Mouse (Mus musculus) lung, postnatal 0 days (tissue): ENCODE results near the gene Hspb9. TPM values are rescaled to one million over a fixed set of nuclear protein-coding genes. Genes with fewer than 3 reads are reported as not detected.

ENCODE experiments used
- ATAC-seq: fragments of 200-750 bp; cut with Nextera tagmentation; 2 replicates; pipeline ENCODE4 v1.8.0; 2017; ENCODE audit warnings: moderate library complexity
- DNase-seq: peaks from one replicate; pipeline ENCODE4 v3.0.0-alpha.2; 2016; ENCODE audit warnings: low spot score
- H3K27ac ChIP-seq: fragments of 300-500 bp; sonication (generic); 2 replicates; pipeline ENCODE4 v1.5.1; 2014; ENCODE audit warnings: antibody characterized with exemption, mild to moderate bottlenecking, low read length, mixed read lengths
- H3K27me3 ChIP-seq: fragments of 300-500 bp; sonication (generic); replicated peaks from 2 replicates; pipeline ENCODE4 v1.6.1; 2014; ENCODE audit warnings: low read length, mixed read lengths; ENCODE audit not compliant: insufficient read depth
- H3K36me3 ChIP-seq: fragments of 300-500 bp; sonication (generic); 2 replicates; pipeline ENCODE4 v1.6.1; 2014; ENCODE audit warnings: low read length, mixed read lengths; ENCODE audit not compliant: insufficient read depth
- H3K4me1 ChIP-seq: fragments of 300-500 bp; sonication (generic); 2 replicates; pipeline ENCODE4 v1.6.1; 2014; ENCODE audit warnings: antibody characterized with exemption, low read depth, low read length, mixed read lengths; ENCODE audit not compliant: insufficient read depth
- H3K4me2 ChIP-seq: fragments of 300-500 bp; sonication (generic); replicated peaks from 2 replicates; pipeline ENCODE4 v1.6.1; 2014; ENCODE audit warnings: low read depth, mild to moderate bottlenecking, low read length, moderate library complexity, mixed read lengths
- H3K4me3 ChIP-seq: fragments of 300-500 bp; sonication (generic); 2 replicates; pipeline ENCODE4 v1.5.1; 2014; ENCODE audit warnings: low read depth, low read length
- H3K9ac ChIP-seq: fragments of 300-500 bp; sonication (generic); replicated peaks from 2 replicates; pipeline ENCODE4 v1.6.1; 2014; ENCODE audit warnings: low read depth, mild to moderate bottlenecking
- H3K9me3 ChIP-seq: fragments of 300-500 bp; sonication (generic); 2 replicates; pipeline ENCODE4 v1.6.1; 2016; ENCODE audit warnings: low read length, mixed read lengths
- CTCF ChIP-seq: IDR thresholded peaks from 2 replicates; pipeline ENCODE4 v1.5.1; 2016; ENCODE audit warnings: antibody characterized with exemption, mild to moderate bottlenecking
- EP300 ChIP-seq: IDR thresholded peaks from 2 replicates; pipeline ENCODE4 v1.6.1; 2016; ENCODE audit warnings: antibody characterized with exemption, mild to moderate bottlenecking, control low read depth
- WGBS: fragments of 180-500 bp; shearing (Covaris S2); extraction: QIAGEN DNeasy Blood & Tissue Kit; methylation state at CpG from one replicate; pipeline ENCODE4 v1.1.7; 2014; 5-methylcytosine and 5-hydroxymethylcytosine counted together
- polyA plus RNA-seq: library from polyadenylated mRNA; unstranded; fragments of >200 nt; fragmentation: Nextera tagmentation; extraction: Ambion mirVana; gene quantifications from 2 replicates; pipeline ENCODE4 v1.2.1, GENCODE M21; 2015

The Hspb9 gene
- 0.51 TPM in 1 of 2 replicates, not detected in the other for polyA plus RNA-seq

- Histone ChIP-seq H3K4me2 (peak within 1 kb of the TSS; percentile 62), H3K4me1 (peaks cover 16% of the 10 kb centered on the region; the same call in 1 of the 2 replicates), H3K36me3 (peaks cover 38% of the 10 kb centered on the region), H3K27me3 (no peaks in the 10 kb centered on the region), H3K9me3 (no peaks in the 10 kb centered on the region), H3K27ac (peak within 1 kb of the TSS; percentile 62), H3K4me3 (peak within 1 kb of the TSS; percentile 20), H3K9ac (no peak within 1 kb of the TSS)
- WGBS = 6% methylated on average over 38 of the region's 38 CpGs
- TF ChIP-seq EP300 = no peak
- DNase-seq = peak; percentile 64
- peak; percentile 47 for ATAC-seq
Measured at GRCm38 (mm10) chr11:100713735-100714533, at the start of gene Hspb9. TSS of gene Hspb9 (plus strand) at chr11:100713850.

- H3K4me1 ChIP-seq = no peaks in the 10 kb centered on the region
- 70% methylated on average over 1 of the region's 1 CpGs for WGBS
Measured at GRCm38 (mm10) chr11:100671049-100671448, 42.6 kb upstream of the Hspb9 start.

GRCm38 (mm10) chr11:100671956-100672355, 41.7 kb upstream of the Hspb9 start:
- no peak overlapping the region for H3K9ac ChIP-seq
- no peak overlapping the region for H3K27ac ChIP-seq
- WGBS = 44% methylated on average over 2 of the region's 2 CpGs
- no peaks in the 10 kb centered on the region for H3K36me3 ChIP-seq
- DNase-seq (no peak), ATAC-seq (no peak)
- H3K27me3 ChIP-seq = no peaks in the 10 kb centered on the region
- H3K4me1 ChIP-seq = no peaks in the 10 kb centered on the region
- TF ChIP-seq EP300 (no peak), CTCF (no peak)
- no peak overlapping the region for H3K4me3 ChIP-seq
- H3K4me2 ChIP-seq = no peak overlapping the region
- no peaks in the 10 kb centered on the region for H3K9me3 ChIP-seq

More at GRCm38 (mm10) chr11:100671049-100671448, 42.6 kb upstream of the Hspb9 start:
- no peaks in the 10 kb centered on the region for H3K36me3 ChIP-seq
- no peaks in the 10 kb centered on the region for H3K9me3 ChIP-seq
- no peak overlapping the region for H3K27ac ChIP-seq
- no peak for DNase-seq
- H3K9ac ChIP-seq = no peak overlapping the region
- H3K4me2 ChIP-seq = no peak overlapping the region
- H3K27me3 ChIP-seq = no peaks in the 10 kb centered on the region
- H3K4me3 ChIP-seq = no peak overlapping the region
- TF ChIP-seq EP300 = no peak
- TF ChIP-seq CTCF = no peak
- ATAC-seq = no peak

GRCm38 (mm10) chr11:100673169-100673568, 40.5 kb upstream of the Hspb9 start:
- 2% methylated on average over 21 of the region's 23 CpGs for WGBS
- H3K36me3 ChIP-seq = no peaks in the 10 kb centered on the region
- peak; percentile 44; the same call in 1 of the 2 replicates for ATAC-seq

GRCm38 (mm10) chr11:100677810-100678209, 35.8 kb upstream of the Hspb9 start:
- DNase-seq (no peak), ATAC-seq (no peak)
- Histone ChIP-seq H3K36me3 (no peaks in the 10 kb centered on the region), H3K4me1 (no peaks in the 10 kb centered on the region), H3K27ac (no peak overlapping the region), H3K9me3 (no peaks in the 10 kb centered on the region), H3K4me2 (no peak overlapping the region), H3K27me3 (no peaks in the 10 kb centered on the region), H3K4me3 (no peak overlapping the region), H3K9ac (no peak overlapping the region)
- WGBS = 50% methylated on average over 7 of the region's 7 CpGs
- TF ChIP-seq EP300 (no peak), CTCF (no peak)

More at GRCm38 (mm10) chr11:100673169-100673568, 40.5 kb upstream of the Hspb9 start:
- H3K4me2 ChIP-seq = 0 out of 2 replicates have a peak overlapping the region, but pooled peaks have one; percentile 14
- H3K4me3 ChIP-seq = no peak overlapping the region
- no peak overlapping the region for H3K9ac ChIP-seq
- no peaks in the 10 kb centered on the region for H3K27me3 ChIP-seq
- no peak for TF ChIP-seq EP300
- no peak for TF ChIP-seq CTCF
- no peak overlapping the region for H3K27ac ChIP-seq
- H3K9me3 ChIP-seq = no peaks in the 10 kb centered on the region
- H3K4me1 ChIP-seq = no peaks in the 10 kb centered on the region
- DNase-seq = peak; percentile 46

- H3K27ac ChIP-seq = no peak overlapping the region
- ATAC-seq = no peak
- no peak for TF ChIP-seq CTCF
- no peak for TF ChIP-seq EP300
- no peak for DNase-seq
- H3K4me1 ChIP-seq = no peaks in the 10 kb centered on the region
- no peaks in the 10 kb centered on the region for H3K36me3 ChIP-seq
- H3K9me3 ChIP-seq = no peaks in the 10 kb centered on the region
- no peak overlapping the region for H3K4me3 ChIP-seq
- no peak overlapping the region for H3K9ac ChIP-seq
- 70% methylated on average over 5 of the region's 5 CpGs for WGBS
- no peaks in the 10 kb centered on the region for H3K27me3 ChIP-seq
- no peak overlapping the region for H3K4me2 ChIP-seq
Measured at GRCm38 (mm10) chr11:100681826-100682225, 31.8 kb upstream of the Hspb9 start.
